Mouse (Mus musculus) layer of hippocampus, adult 18-20 months (tissue): ENCODE data around the gene Ppm1n. TPM values are rescaled to one million over a fixed set of nuclear protein-coding genes. Genes with fewer than 3 reads are reported as not detected.

Experiments
- total RNA-seq, 2 experiments: library from RNA; stranded (reverse); gene quantifications; 2 replicates each; pipeline ENCODE4 v1.2.3; 2021

The Ppm1n gene
- total RNA-seq, 2 experiments from 2014 or later, result not detected

Other genes starting within 250 kb of the Ppm1n start
- not detected for gene Rsph6a, start 225.4 kb downstream of the Ppm1n start, total RNA-seq
- gene Dmwd, start 203.8 kb downstream of the Ppm1n start, total RNA-seq, result 100 to 1,000 TPM; 142 to 148 TPM
- gene Dmpk, start 196.2 kb downstream of the Ppm1n start, total RNA-seq, result 10 to 100 TPM; 30.2 to 43.1 TPM
- 1 to 10 TPM; 2.0 to 2.6 TPM for gene Six5, start 185.5 kb downstream of the Ppm1n start, total RNA-seq
- under 1 TPM in 1 of 2 experiments, not detected in 1; 0.27 TPM for gene Gm4969, start 161.7 kb downstream of the Ppm1n start, total RNA-seq
- 10 to 100 TPM; 15.0 to 15.4 TPM for gene Fbxo46, start 160.2 kb downstream of the Ppm1n start, total RNA-seq
- gene Qpctl, start 130.8 kb downstream of the Ppm1n start, total RNA-seq, result 10 to 100 TPM; 17.1 to 18.7 TPM
- 10 to 100 TPM; 79.7 to 82.8 TPM for gene Snrpd2, start 130.3 kb downstream of the Ppm1n start, total RNA-seq
- 1 to 10 TPM; 1.3 to 1.4 TPM for gene Gipr, start 113.9 kb downstream of the Ppm1n start, total RNA-seq
- 100 to 1,000 TPM; 160 to 178 TPM for gene Eml2, start 103.6 kb downstream of the Ppm1n start, total RNA-seq
- gene Gpr4, start 67.5 kb downstream of the Ppm1n start, total RNA-seq, result 1 to 10 TPM; 1.3 to 1.4 TPM
- 10 to 100 TPM; 41.3 to 42.6 TPM for gene Opa3, start 51.7 kb downstream of the Ppm1n start, total RNA-seq
- 10 to 100 TPM; 14.2 to 17.0 TPM for gene Vasp, start 8.2 kb downstream of the Ppm1n start, total RNA-seq
- gene Rtn2, start 2.6 kb upstream of the Ppm1n start, total RNA-seq, result 10 to 100 TPM; 92.8 to 95.6 TPM
- gene Fosb, start 30.0 kb upstream of the Ppm1n start, total RNA-seq, result 10 to 100 TPM; 20.4 to 26.6 TPM
- gene Ercc1, start 64.7 kb upstream of the Ppm1n start, total RNA-seq, result 10 to 100 TPM; 47.7 to 49.0 TPM
- 10 to 100 TPM; 19.9 to 21.0 TPM for gene Cd3eap, start 79.4 kb upstream of the Ppm1n start, total RNA-seq
- 1 to 10 TPM; 6.3 to 7.8 TPM for gene Ppp1r13l, start 79.7 kb upstream of the Ppm1n start, total RNA-seq
- gene Ercc2, start 101.9 kb upstream of the Ppm1n start, total RNA-seq, result 10 to 100 TPM; 37.5 to 38.3 TPM
- gene Klc3, start 124.0 kb upstream of the Ppm1n start, total RNA-seq, result 1 to 10 TPM; 4.5 to 5.5 TPM
- not detected for gene Ckm, start 124.7 kb upstream of the Ppm1n start, total RNA-seq
- 10 to 100 TPM; 88.3 to 92.0 TPM for gene Mark4, start 178.8 kb upstream of the Ppm1n start, total RNA-seq
- gene Exoc3l2, start 183.3 kb upstream of the Ppm1n start, total RNA-seq, result under 1 TPM; 0.38 to 0.59 TPM
- gene Bloc1s3, start 228.3 kb upstream of the Ppm1n start, total RNA-seq, result 1 to 10 TPM; 6.1 to 6.3 TPM
- gene Trappc6a, start 228.3 kb upstream of the Ppm1n start, total RNA-seq, result 10 to 100 TPM; 20.7 to 21.5 TPM
- gene Nkpd1, start 237.8 kb upstream of the Ppm1n start, total RNA-seq, result under 1 TPM; 0.56 to 0.57 TPM